In genomic region chr8:107036626-107037025, GRCm38 (mm10) we compare ENCODE assay signal across 26 mouse cellular contexts. TPM values are rescaled to one million over a fixed set of nuclear protein-coding genes. Genes with fewer than 3 reads are reported as not detected.
DNase-seq lines count a peak whose midpoint lies in the region; ATAC-seq and TF ChIP-seq lines count a peak whose summit lies in the region.
"Had no signal": no experiment of that assay in that cellular context is flagged by ENCODE, and none has a peak within 500 bp of the region (broad histone marks: within the 10 kb centered on the region; RNA-seq: fewer than 3 reads in every experiment).

No protein-coding gene starts in this region.

- peak; percentile 43; the same call in 1 of the 2 replicates for ATAC-seq in heart, postnatal 0 days (ENCODE audit: insufficient read depth, low read depth)
- 0 out of 2 replicates have a peak, but pooled peaks have one; percentile 27 for ATAC-seq in liver, postnatal 0 days
- no peak for ATAC-seq in liver, embryonic 12.5 days
- ATAC-seq: midbrain, embryonic 13.5 days had no signal

- H3K4me3 ChIP-seq in heart, postnatal 0 days (ENCODE audit: low read depth, low read length), result no peak overlapping the region
- H3K4me3 ChIP-seq in liver, postnatal 0 days (ENCODE audit: low read depth, low read length), result no peak overlapping the region
- no peak overlapping the region for H3K4me3 ChIP-seq in liver, embryonic 12.5 days
- H3K4me3 ChIP-seq: forebrain, embryonic 12.5 days; hindbrain, embryonic 13.5 days; layer of hippocampus, adult 2 months; limb, embryonic 15.5 days; midbrain, embryonic 13.5 days; neural tube, embryonic 12.5 days had no signal

- peak; percentile 28 for DNase-seq in heart, postnatal 0 days (ENCODE audit: low spot score)
- no peak for DNase-seq in heart, postnatal 36 days
- no peak for DNase-seq in liver, postnatal 0 days
- DNase-seq in 416B (ENCODE audit: low read depth) (peak; percentile 87), adipocyte (ENCODE audit: low spot score) (peak; percentile 34)
- DNase-seq in left cerebral cortex, adult 11 months (ENCODE audit: low spot score), result no peak
- DNase-seq: cerebellum, adult 9-11 months; gastrocnemius, postnatal 10 days; layer of hippocampus, postnatal 36 days; right cerebral cortex, postnatal 14 days; spleen, adult 18-20 months; thymus, postnatal 25 days had no signal

- 71% methylated on average over 8 of the region's 8 CpGs for WGBS in heart, postnatal 0 days
- WGBS in liver, postnatal 0 days (ENCODE audit: insufficient replicate concordance), result 76% methylated on average over 8 of the region's 8 CpGs
- WGBS in liver, embryonic 12.5 days (ENCODE audit: insufficient replicate concordance), result 76% methylated on average over 8 of the region's 8 CpGs

- no peak overlapping the region for H3K9ac ChIP-seq in heart, postnatal 0 days (replicated peaks; ENCODE audit: low read depth, low read length)
- H3K9ac ChIP-seq in liver, postnatal 0 days (replicated peaks), result no peak overlapping the region
- no peak overlapping the region for H3K9ac ChIP-seq in liver, embryonic 12.5 days
- H3K9ac ChIP-seq: forebrain, embryonic 12.5 days; hindbrain, embryonic 13.5 days; limb, embryonic 15.5 days; midbrain, embryonic 13.5 days; neural tube, embryonic 12.5 days had no signal

- 0 out of 2 replicates have a peak, but pooled peaks cover 13% of the 10 kb centered on the region for H3K4me1 ChIP-seq in heart, postnatal 0 days (ENCODE audit: control insufficient read depth, insufficient read depth)
- H3K4me1 ChIP-seq in liver, postnatal 0 days (ENCODE audit: insufficient read depth), result peaks cover 18% of the 10 kb centered on the region
- peaks cover 17% of the 10 kb centered on the region for H3K4me1 ChIP-seq in liver, embryonic 12.5 days

- no peak for TF ChIP-seq CTCF in heart, postnatal 0 days (IDR thresholded peaks at IDR 0.05; ENCODE audit: low read depth)
- TF ChIP-seq CTCF in liver, postnatal 0 days (IDR thresholded peaks at IDR 0.05; ENCODE audit: low read depth), result no peak

- no peaks in the 10 kb centered on the region for H3K27me3 ChIP-seq in heart, postnatal 0 days (ENCODE audit: control insufficient read depth, insufficient read depth, low read length)
- H3K27me3 ChIP-seq in liver, postnatal 0 days (ENCODE audit: insufficient read depth, low read length), result no peaks in the 10 kb centered on the region
- no peaks in the 10 kb centered on the region for H3K27me3 ChIP-seq in liver, embryonic 12.5 days (replicated peaks)
- H3K27me3 ChIP-seq: forebrain, embryonic 12.5 days; hindbrain, embryonic 13.5 days; limb, embryonic 15.5 days; midbrain, embryonic 13.5 days; neural tube, embryonic 12.5 days had no signal

- H3K9me3 ChIP-seq in heart, postnatal 0 days (replicated peaks; ENCODE audit: control insufficient read depth, low read length), result no peaks in the 10 kb centered on the region
- H3K9me3 ChIP-seq in liver, postnatal 0 days (ENCODE audit: low read length), result no peaks in the 10 kb centered on the region
- no peaks in the 10 kb centered on the region for H3K9me3 ChIP-seq in liver, embryonic 12.5 days (replicated peaks)
- H3K9me3 ChIP-seq: forebrain, embryonic 12.5 days; hindbrain, embryonic 13.5 days; limb, embryonic 15.5 days; midbrain, embryonic 13.5 days; neural tube, embryonic 12.5 days had no signal

- H3K36me3 ChIP-seq in heart, postnatal 0 days (replicated peaks; ENCODE audit: control insufficient read depth, insufficient read depth, low read length), result peaks cover 46% of the 10 kb centered on the region
- H3K36me3 ChIP-seq in liver, postnatal 0 days (replicated peaks; ENCODE audit: insufficient read depth, low read length), result peaks cover 29% of the 10 kb centered on the region
- peaks cover 51% of the 10 kb centered on the region for H3K36me3 ChIP-seq in liver, embryonic 12.5 days

- H3K4me2 ChIP-seq in heart, postnatal 0 days (ENCODE audit: low read depth, low read length), result no peak overlapping the region
- no peak overlapping the region for H3K4me2 ChIP-seq in liver, postnatal 0 days (ENCODE audit: low read depth, low read length)
- H3K4me2 ChIP-seq in liver, embryonic 12.5 days, result no peak overlapping the region
- H3K4me2 ChIP-seq: forebrain, embryonic 12.5 days; hindbrain, embryonic 13.5 days; limb, embryonic 15.5 days; midbrain, embryonic 13.5 days; neural tube, embryonic 12.5 days had no signal

- intact Hi-C loops in heart, postnatal 36 days (cut with DNase I), result no loop called here

- no peak for TF ChIP-seq EP300 in heart, postnatal 0 days (IDR thresholded peaks at IDR 0.05; ENCODE audit: low read depth)
- TF ChIP-seq EP300 in liver, postnatal 0 days (IDR thresholded peaks at IDR 0.05; ENCODE audit: low read depth), result no peak

- no peak overlapping the region for H3K27ac ChIP-seq in heart, postnatal 0 days (ENCODE audit: low read depth)
- no peak overlapping the region for H3K27ac ChIP-seq in liver, postnatal 0 days (ENCODE audit: low read depth)
- H3K27ac ChIP-seq in liver, embryonic 12.5 days, result no peak overlapping the region
- H3K27ac ChIP-seq: forebrain, embryonic 12.5 days; hindbrain, embryonic 13.5 days; layer of hippocampus, adult 2 months; limb, embryonic 15.5 days; midbrain, embryonic 13.5 days; neural tube, embryonic 12.5 days had no signal

RNA-seq across cellular contexts. Expression of gene Vps4a, which starts 5.6 kb away (rescaled TPM):
- 33.9 and 45.5 TPM in 2 replicates for total RNA-seq in heart, postnatal 0 days (2014; rRNA removed; ENCODE audit: low replicate concordance)
- polyA plus RNA-seq in heart, postnatal 0 days (2015; fragmentation: Nextera tagmentation; extraction: Ambion mirVana), result 56.7 and 57.1 TPM in 2 replicates
- total RNA-seq in heart, postnatal 36 days (2021), result 10 to 100 TPM; 62.3 to 64.3 TPM
- polyA plus RNA-seq in liver, postnatal 0 days (2015; fragmentation: Nextera tagmentation; extraction: Ambion mirVana), result 16.8 and 18.3 TPM in 2 replicates
- polyA plus RNA-seq in liver, embryonic 12.5 days (2016; fragmentation: Nextera tagmentation; extraction: Ambion mirVana), result 32.8 and 33.7 TPM in 2 replicates

RNA-seq across cellular contexts. Expression of gene Pdf, which starts 11.8 kb away (rescaled TPM):
- 90.4 and 94.8 TPM in 2 replicates for total RNA-seq in heart, postnatal 0 days (2014; rRNA removed; ENCODE audit: low replicate concordance)
- polyA plus RNA-seq in heart, postnatal 0 days (2015; fragmentation: Nextera tagmentation; extraction: Ambion mirVana), result 55.9 and 59.7 TPM in 2 replicates
- total RNA-seq in heart, postnatal 36 days (2021), result 10 to 100 TPM; 61.9 to 64.7 TPM
- polyA plus RNA-seq in liver, postnatal 0 days (2015; fragmentation: Nextera tagmentation; extraction: Ambion mirVana), result 20.7 and 21.5 TPM in 2 replicates
- polyA plus RNA-seq in liver, embryonic 12.5 days (2016; fragmentation: Nextera tagmentation; extraction: Ambion mirVana), result 30.1 and 35.4 TPM in 2 replicates

RNA-seq across cellular contexts. Expression of gene Cog8, which starts 19.9 kb away (rescaled TPM):
- 35.2 and 39.3 TPM in 2 replicates for total RNA-seq in heart, postnatal 0 days (2014; rRNA removed; ENCODE audit: low replicate concordance)
- 21.7 and 22.0 TPM in 2 replicates for polyA plus RNA-seq in heart, postnatal 0 days (2015; fragmentation: Nextera tagmentation; extraction: Ambion mirVana)
- total RNA-seq in heart, postnatal 36 days (2021), result 10 to 100 TPM; 18.8 to 18.9 TPM
- 15.6 and 16.8 TPM in 2 replicates for polyA plus RNA-seq in liver, postnatal 0 days (2015; fragmentation: Nextera tagmentation; extraction: Ambion mirVana)
- polyA plus RNA-seq in liver, embryonic 12.5 days (2016; fragmentation: Nextera tagmentation; extraction: Ambion mirVana), result 31.2 and 32.2 TPM in 2 replicates

RNA-seq across cellular contexts. Expression of gene Nip7, which starts 20.1 kb away (rescaled TPM):
- total RNA-seq in heart, postnatal 0 days (2014; rRNA removed; ENCODE audit: low replicate concordance), result 13.4 and 14.0 TPM in 2 replicates
- 33.0 and 34.3 TPM in 2 replicates for polyA plus RNA-seq in heart, postnatal 0 days (2015; fragmentation: Nextera tagmentation; extraction: Ambion mirVana)
- total RNA-seq in heart, postnatal 36 days (2021), result 10 to 100 TPM; 21.3 to 24.8 TPM
- polyA plus RNA-seq in liver, postnatal 0 days (2015; fragmentation: Nextera tagmentation; extraction: Ambion mirVana), result 31.2 and 31.4 TPM in 2 replicates
- polyA plus RNA-seq in liver, embryonic 12.5 days (2016; fragmentation: Nextera tagmentation; extraction: Ambion mirVana), result 83.4 and 83.8 TPM in 2 replicates

RNA-seq across cellular contexts. Expression of gene Tmed6, which starts 28.8 kb away (rescaled TPM):
- not detected in 2 replicates for total RNA-seq in heart, postnatal 0 days (2014; rRNA removed; ENCODE audit: low replicate concordance)
- polyA plus RNA-seq in heart, postnatal 0 days (2015; fragmentation: Nextera tagmentation; extraction: Ambion mirVana), result not detected in 2 replicates
- not detected for total RNA-seq in heart, postnatal 36 days (2021)
- 0.92 and 1.5 TPM in 2 replicates for polyA plus RNA-seq in liver, postnatal 0 days (2015; fragmentation: Nextera tagmentation; extraction: Ambion mirVana)
- 5.6 and 5.7 TPM in 2 replicates for polyA plus RNA-seq in liver, embryonic 12.5 days (2016; fragmentation: Nextera tagmentation; extraction: Ambion mirVana)
- total RNA-seq: gastrocnemius, postnatal 10 days; heart, adult 18-20 months; heart, postnatal 10 days; layer of hippocampus, postnatal 36 days; left cerebral cortex, postnatal 25 days had no signal
- polyA plus RNA-seq: brain, embryonic 14.5 days; cortical plate, adult 2 months; embryonic facial prominence, embryonic 11.5 days; forebrain, embryonic 12.5 days; frontal cortex, adult 2 months; hindbrain, embryonic 13.5 days; limb, embryonic 15.5 days; midbrain, embryonic 13.5 days; neural tube, embryonic 12.5 days had no signal

Comparison
In these comparisons a context has a peak if more than half of its experiments do, and no peak if none do; other contexts are left out.
1. DNase-seq: peak in heart, postnatal 0 days (single experiment), 416B (single experiment) and adipocyte (single experiment); none in heart, postnatal 36 days (0 of 2), liver, postnatal 0 days (single experiment) and left cerebral cortex, adult 11 months (single experiment).